Mouse (Mus musculus) intestine, postnatal 0 days (tissue): ENCODE data around the gene S100a4. TPM values are rescaled to one million over a fixed set of nuclear protein-coding genes. Genes with fewer than 3 reads are reported as not detected.

Source experiments
- ATAC-seq: fragments of 200-750 bp; cut with Nextera tagmentation; 2 replicates; pipeline ENCODE4 v1.8.0; 2017; ENCODE audit warnings: mild to moderate bottlenecking, moderate TSS enrichment, moderate library complexity
- H3K27ac ChIP-seq: fragments of 300-500 bp; sonication (generic); 2 replicates; pipeline ENCODE4 v1.5.1; 2014; ENCODE audit warnings: mild to moderate bottlenecking, low read depth, low read length, moderate library complexity
- H3K27me3 ChIP-seq: fragments of 300-500 bp; sonication (generic); replicated peaks from 2 replicates; pipeline ENCODE4 v1.6.1; 2014; ENCODE audit warnings: low read length, mixed read lengths; ENCODE audit not compliant: control insufficient read depth, insufficient read depth
- H3K36me3 ChIP-seq: fragments of 300-500 bp; sonication (generic); 2 replicates; pipeline ENCODE4 v1.6.1; 2014; ENCODE audit warnings: mild to moderate bottlenecking, moderate library complexity; ENCODE audit not compliant: control insufficient read depth, insufficient read depth
- H3K4me1 ChIP-seq: fragments of 300-500 bp; sonication (generic); replicated peaks from 2 replicates; pipeline ENCODE4 v1.6.1; 2014; ENCODE audit warnings: antibody characterized with exemption, low read length, mixed read lengths; ENCODE audit not compliant: control insufficient read depth, insufficient read depth
- H3K4me2 ChIP-seq: fragments of 300-500 bp; sonication (generic); replicated peaks from 2 replicates; pipeline ENCODE4 v1.6.1; 2014; ENCODE audit warnings: low read depth, mild to moderate bottlenecking, moderate library complexity
- H3K4me3 ChIP-seq: fragments of 300-500 bp; sonication (generic); 2 replicates; pipeline ENCODE4 v1.5.1; 2014; ENCODE audit warnings: low read depth, low read length
- H3K9ac ChIP-seq: fragments of 300-500 bp; sonication (generic); 2 replicates; pipeline ENCODE4 v1.6.1; 2014; ENCODE audit warnings: mild to moderate bottlenecking, low read depth, low read length
- H3K9me3 ChIP-seq: fragments of 300-500 bp; sonication (generic); 2 replicates; pipeline ENCODE4 v1.6.1; 2016; ENCODE audit warnings: mixed run types; ENCODE audit not compliant: control insufficient read depth
- CTCF ChIP-seq: sonication (generic); IDR thresholded peaks from 2 replicates; pipeline ENCODE4 v1.5.1; 2016; ENCODE audit warnings: low read depth, mild to moderate bottlenecking, control low read depth, antibody characterized with exemption, moderate library complexity
- WGBS: fragments of 180-500 bp; shearing (Covaris S2); extraction: QIAGEN DNeasy Blood & Tissue Kit; methylation state at CpG from one replicate; pipeline ENCODE4 v1.1.7; 2014; 5-methylcytosine and 5-hydroxymethylcytosine counted together
- polyA plus RNA-seq: library from polyadenylated mRNA; unstranded; fragments of >200 nt; fragmentation: Nextera tagmentation; extraction: Ambion mirVana; gene quantifications from 2 replicates; pipeline ENCODE4 v1.2.1, GENCODE M21; 2015

Gene S100a4
- polyA plus RNA-seq, 1 experiment from 2014 or later = 8.6 TPM

DNA sequence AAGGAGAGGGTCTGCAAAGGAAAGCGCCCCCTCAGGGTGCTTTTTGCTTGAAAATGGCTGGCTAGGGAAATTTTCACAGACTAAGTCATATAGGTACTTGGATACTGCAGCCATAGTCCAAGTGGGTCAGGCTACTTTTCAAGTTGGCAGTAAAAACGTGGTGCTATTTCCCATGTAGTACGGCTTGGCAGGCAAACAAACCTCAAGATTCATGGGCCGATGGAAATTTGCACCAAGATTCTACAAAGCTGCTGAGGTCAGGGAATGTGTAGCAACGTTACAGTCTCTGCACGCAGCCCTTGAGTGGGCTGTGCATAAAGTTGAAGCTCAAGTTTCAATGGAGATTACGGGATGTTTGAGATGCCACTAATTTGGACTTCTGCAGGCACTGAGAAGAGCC lies 24.1 kb upstream of the S100a4 start:
- Histone ChIP-seq H3K27ac (no peak overlapping the region), H3K4me3 (no peak overlapping the region), H3K9ac (no peak overlapping the region), H3K4me1 (no peaks in the 10 kb centered on the region; the same call in 1 of the 2 replicates), H3K9me3 (no peaks in the 10 kb centered on the region), H3K4me2 (no peak overlapping the region), H3K36me3 (no peaks in the 10 kb centered on the region), H3K27me3 (no peaks in the 10 kb centered on the region)
- TF ChIP-seq CTCF = no peak
- WGBS = 67% methylated on average over 7 of the region's 7 CpGs
- ATAC-seq = no peak

DNA sequence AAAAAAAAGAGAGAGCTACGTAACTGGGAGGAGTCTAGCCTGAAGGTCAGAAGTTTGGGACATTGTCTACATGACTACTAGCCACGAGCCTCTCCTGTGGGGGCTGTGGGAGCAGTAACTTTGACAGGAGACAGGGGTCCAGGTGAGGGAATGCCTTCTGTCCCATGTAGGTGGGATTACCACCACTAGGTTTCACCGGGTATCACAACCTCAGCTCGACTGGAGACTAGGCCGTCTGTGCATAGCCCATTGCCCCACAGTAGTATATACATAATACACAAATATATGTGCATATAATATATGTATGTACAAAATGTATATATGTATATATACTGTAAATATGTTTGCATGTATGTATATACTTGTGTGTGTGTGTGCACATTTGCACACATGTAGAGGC lies 22.4 kb upstream of the S100a4 start:
- Histone ChIP-seq H3K4me1 (no peaks in the 10 kb centered on the region; the same call in 1 of the 2 replicates), H3K9ac (no peak overlapping the region), H3K4me2 (no peak overlapping the region), H3K4me3 (no peak overlapping the region), H3K9me3 (no peaks in the 10 kb centered on the region), H3K27ac (no peak overlapping the region), H3K27me3 (no peaks in the 10 kb centered on the region), H3K36me3 (no peaks in the 10 kb centered on the region)
- ATAC-seq = no peak
- WGBS = 95% methylated on average over 5 of the region's 5 CpGs
- no peak for TF ChIP-seq CTCF

- no peaks in the 10 kb centered on the region for H3K36me3 ChIP-seq
- no peaks in the 10 kb centered on the region for H3K9me3 ChIP-seq
- H3K27ac ChIP-seq = no peak overlapping the region
- ATAC-seq = no peak
- peak; percentile 56 for TF ChIP-seq CTCF
- no peak overlapping the region for H3K9ac ChIP-seq
- no peaks in the 10 kb centered on the region for H3K27me3 ChIP-seq
- no peak overlapping the region for H3K4me3 ChIP-seq
- peaks cover 7% of the 10 kb centered on the region for H3K4me1 ChIP-seq
- 100% methylated on average over 1 of the region's 1 CpGs for WGBS
- no peak overlapping the region for H3K4me2 ChIP-seq
These were observed 21.4 kb upstream of the S100a4 start for GRCm38 (mm10) chr3:90582156-90582555.

DNA sequence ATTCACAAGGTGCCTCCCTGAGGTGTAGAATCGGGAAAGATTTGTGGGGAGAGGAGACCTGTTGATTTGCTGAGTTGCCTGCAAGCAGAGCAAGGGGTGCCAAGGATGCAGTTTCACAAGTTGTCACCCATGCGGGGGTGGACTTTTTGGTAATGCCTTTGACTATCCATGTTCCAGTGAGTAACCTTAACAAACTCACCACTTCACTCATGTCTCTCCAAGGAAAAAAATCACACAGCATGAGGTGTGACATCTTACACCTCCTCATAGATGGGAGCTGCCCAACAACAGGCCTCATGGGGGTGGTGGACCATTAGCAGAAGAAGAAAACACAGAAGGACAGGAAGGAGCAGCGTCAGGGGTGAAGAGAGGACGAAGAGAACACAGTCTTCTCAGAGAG lies 21.0 kb upstream of the S100a4 start:
- no peaks in the 10 kb centered on the region for H3K36me3 ChIP-seq
- H3K4me3 ChIP-seq = no peak overlapping the region
- no peak for ATAC-seq
- TF ChIP-seq CTCF = no peak
- H3K27me3 ChIP-seq = no peaks in the 10 kb centered on the region
- H3K27ac ChIP-seq = no peak overlapping the region
- no peak overlapping the region for H3K4me2 ChIP-seq
- no peak overlapping the region for H3K9ac ChIP-seq
- H3K4me1 ChIP-seq = peaks cover 7% of the 10 kb centered on the region
- WGBS = 91% methylated on average over 4 of the region's 4 CpGs
- H3K9me3 ChIP-seq = no peaks in the 10 kb centered on the region

DNA sequence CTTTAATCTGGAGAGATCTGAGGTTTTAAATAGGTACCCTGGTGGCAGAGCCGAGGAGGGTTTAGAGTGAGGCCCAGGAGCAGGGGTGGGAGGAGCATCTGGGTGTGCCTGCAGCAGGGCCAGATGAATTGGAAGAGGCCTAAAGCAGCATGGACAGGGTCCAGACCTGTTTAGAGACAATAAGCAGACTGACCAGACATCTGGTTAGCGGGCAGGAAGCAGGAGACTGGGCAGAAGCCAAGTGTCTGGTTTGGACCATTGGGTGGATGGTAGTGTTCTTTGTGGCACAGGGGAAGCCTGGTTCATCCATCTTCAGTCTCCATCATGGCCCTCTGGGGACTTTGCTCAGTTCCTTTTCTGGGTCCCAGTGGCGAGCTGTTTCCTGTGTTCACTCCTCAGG lies 19.7 kb upstream of the S100a4 start:
- WGBS = 31% methylated on average over 3 of the region's 3 CpGs
- Histone ChIP-seq H3K9me3 (no peaks in the 10 kb centered on the region), H3K4me1 (peaks cover 7% of the 10 kb centered on the region), H3K36me3 (no peaks in the 10 kb centered on the region), H3K4me3 (no peak overlapping the region), H3K9ac (no peak overlapping the region), H3K4me2 (no peak overlapping the region), H3K27me3 (no peaks in the 10 kb centered on the region), H3K27ac (no peak overlapping the region; the same call in 1 of the 2 replicates)
- 0 out of 2 replicates have a peak, but pooled peaks have one; percentile 18 for ATAC-seq
- TF ChIP-seq CTCF = no peak

DNA sequence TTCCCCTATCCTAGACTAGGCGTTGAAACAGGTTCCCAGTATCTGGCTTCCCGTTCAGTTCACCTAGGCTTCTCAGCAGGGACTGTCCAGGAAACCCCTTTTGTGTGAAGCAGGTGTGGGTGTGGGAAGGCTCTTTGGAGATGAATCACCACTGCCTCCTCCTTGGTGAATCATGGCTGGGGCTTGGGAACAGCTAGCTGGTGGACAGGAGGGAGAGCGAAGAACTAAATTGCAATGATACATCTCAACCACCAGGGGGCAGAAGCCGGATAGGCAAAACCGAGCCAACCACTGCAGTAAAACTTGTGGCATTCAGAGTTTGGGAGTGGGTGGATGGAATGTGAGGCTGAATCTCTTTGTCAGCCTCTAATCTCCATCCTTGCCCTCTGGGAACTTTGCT lies 18.0 kb upstream of the S100a4 start:
- Histone ChIP-seq H3K27me3 (no peaks in the 10 kb centered on the region), H3K27ac (no peak overlapping the region), H3K4me2 (no peak overlapping the region), H3K9me3 (no peaks in the 10 kb centered on the region), H3K9ac (no peak overlapping the region), H3K36me3 (no peaks in the 10 kb centered on the region), H3K4me1 (peaks cover 7% of the 10 kb centered on the region), H3K4me3 (no peak overlapping the region)
- peak; percentile 93 for TF ChIP-seq CTCF
- WGBS = 28% methylated on average over 5 of the region's 5 CpGs
- ATAC-seq = peak; percentile 65; the same call in 1 of the 2 replicates
